Mouse (Mus musculus) lung, postnatal 0 days (tissue): ENCODE measurements at regions not wholly inside any gene's neighbourhood (a gene's known extent, or its start where the extent isn't known, plus 50 kb on each side); places are given as distances from the start of the nearest gene placed in this dataset.

Experiments used
- ATAC-seq: fragments of 200-750 bp; cut with Nextera tagmentation; 2 replicates; pipeline ENCODE4 v1.8.0; 2017; ENCODE audit warnings: moderate library complexity
- DNase-seq: peaks from one replicate; pipeline ENCODE4 v3.0.0-alpha.2; 2016; ENCODE audit warnings: low spot score
- H3K27ac ChIP-seq: fragments of 300-500 bp; sonication (generic); 2 replicates; pipeline ENCODE4 v1.5.1; 2014; ENCODE audit warnings: antibody characterized with exemption, mild to moderate bottlenecking, low read length, mixed read lengths
- H3K27me3 ChIP-seq: fragments of 300-500 bp; sonication (generic); replicated peaks from 2 replicates; pipeline ENCODE4 v1.6.1; 2014; ENCODE audit warnings: low read length, mixed read lengths; ENCODE audit not compliant: insufficient read depth
- H3K36me3 ChIP-seq: fragments of 300-500 bp; sonication (generic); 2 replicates; pipeline ENCODE4 v1.6.1; 2014; ENCODE audit warnings: low read length, mixed read lengths; ENCODE audit not compliant: insufficient read depth
- H3K4me1 ChIP-seq: fragments of 300-500 bp; sonication (generic); 2 replicates; pipeline ENCODE4 v1.6.1; 2014; ENCODE audit warnings: antibody characterized with exemption, low read depth, low read length, mixed read lengths; ENCODE audit not compliant: insufficient read depth
- H3K4me2 ChIP-seq: fragments of 300-500 bp; sonication (generic); replicated peaks from 2 replicates; pipeline ENCODE4 v1.6.1; 2014; ENCODE audit warnings: low read depth, mild to moderate bottlenecking, low read length, moderate library complexity, mixed read lengths
- H3K4me3 ChIP-seq: fragments of 300-500 bp; sonication (generic); 2 replicates; pipeline ENCODE4 v1.5.1; 2014; ENCODE audit warnings: low read depth, low read length
- H3K9ac ChIP-seq: fragments of 300-500 bp; sonication (generic); replicated peaks from 2 replicates; pipeline ENCODE4 v1.6.1; 2014; ENCODE audit warnings: low read depth, mild to moderate bottlenecking
- H3K9me3 ChIP-seq: fragments of 300-500 bp; sonication (generic); 2 replicates; pipeline ENCODE4 v1.6.1; 2016; ENCODE audit warnings: low read length, mixed read lengths
- CTCF ChIP-seq: IDR thresholded peaks from 2 replicates; pipeline ENCODE4 v1.5.1; 2016; ENCODE audit warnings: antibody characterized with exemption, mild to moderate bottlenecking
- EP300 ChIP-seq: IDR thresholded peaks from 2 replicates; pipeline ENCODE4 v1.6.1; 2016; ENCODE audit warnings: antibody characterized with exemption, mild to moderate bottlenecking, control low read depth
- WGBS: fragments of 180-500 bp; shearing (Covaris S2); extraction: QIAGEN DNeasy Blood & Tissue Kit; methylation state at CpG from one replicate; pipeline ENCODE4 v1.1.7; 2014; 5-methylcytosine and 5-hydroxymethylcytosine counted together

- no peaks in the 10 kb centered on the region for H3K9me3 ChIP-seq
- 74% methylated on average over 8 of the region's 8 CpGs for WGBS
- H3K4me3 ChIP-seq = no peak overlapping the region
- no peaks in the 10 kb centered on the region for H3K4me1 ChIP-seq
- DNase-seq (no peak), ATAC-seq (no peak)
- no peak overlapping the region for H3K27ac ChIP-seq
- H3K36me3 ChIP-seq = no peaks in the 10 kb centered on the region
- TF ChIP-seq CTCF (no peak), EP300 (no peak)
- H3K27me3 ChIP-seq = no peaks in the 10 kb centered on the region
- no peak overlapping the region for H3K9ac ChIP-seq
- no peak overlapping the region for H3K4me2 ChIP-seq
Observed at GRCm38 (mm10) chr16:96372021-96372751, 71.2 kb downstream of the Itgb2l start.

GRCm38 (mm10) chr16:96371117-96371516 is 72.3 kb downstream of the Itgb2l start:
- DNase-seq (no peak), ATAC-seq (no peak)
- no peak overlapping the region for H3K4me3 ChIP-seq
- H3K9ac ChIP-seq = no peak overlapping the region
- no peak overlapping the region for H3K4me2 ChIP-seq
- TF ChIP-seq CTCF (no peak), EP300 (no peak)
- H3K27ac ChIP-seq = no peak overlapping the region
- 68% methylated on average over 3 of the region's 3 CpGs for WGBS
- H3K36me3 ChIP-seq = no peaks in the 10 kb centered on the region
- no peaks in the 10 kb centered on the region for H3K27me3 ChIP-seq
- H3K9me3 ChIP-seq = no peaks in the 10 kb centered on the region
- H3K4me1 ChIP-seq = no peaks in the 10 kb centered on the region

- TF ChIP-seq CTCF (no peak), EP300 (peak; percentile 88)
- DNase-seq = peak; percentile 91
- Histone ChIP-seq H3K9ac (no peak overlapping the region), H3K4me2 (no peak overlapping the region), H3K36me3 (no peaks in the 10 kb centered on the region), H3K4me3 (no peak overlapping the region), H3K27ac (peak overlapping the region; percentile 35; the same call in 1 of the 2 replicates), H3K27me3 (no peaks in the 10 kb centered on the region), H3K9me3 (no peaks in the 10 kb centered on the region), H3K4me1 (no peaks in the 10 kb centered on the region)
- peak; percentile 99 for ATAC-seq
- WGBS = 21% methylated on average over 2 of the region's 2 CpGs
Observed at GRCm38 (mm10) chr16:96370213-96370612, 73.2 kb downstream of the Itgb2l start.
